Mouse (Mus musculus): Measurements from ENCODE around the gene Gtf3c4.

- TF ChIP-seq CTCF (IDR thresholded peaks at IDR 0.05; ENCODE audit: low read depth) (no peak), EP300 (IDR thresholded peaks at IDR 0.05; ENCODE audit: low read depth) (no peak)
These were observed 35.4 kb upstream of the Gtf3c4 start for GRCm38 (mm10) chr2:28875554-28875953.
